Mouse (Mus musculus) gastrocnemius, adult 2 months (tissue): ENCODE measurements around the gene Carm1. TPM values are rescaled to one million over a fixed set of nuclear protein-coding genes. Genes with fewer than 3 reads are reported as not detected.

ENCODE experiments used
- DNase-seq: peaks from one replicate; pipeline ENCODE4 v3.0.0; 2022
- H3K27ac ChIP-seq: fragments of 200-600 bp; 2 replicates; pipeline ENCODE4 v1.8.1; 2022; ENCODE audit warnings: mild to moderate bottlenecking
- H3K4me3 ChIP-seq: fragments of 200-600 bp; 2 replicates; pipeline ENCODE4 v1.8.1; 2022; ENCODE audit warnings: mild to moderate bottlenecking, moderate library complexity
- CTCF ChIP-seq: fragments of 200-600 bp; IDR thresholded peaks from 2 replicates; pipeline ENCODE4 v1.8.1; 2022; ENCODE audit warnings: antibody characterized with exemption, mild to moderate bottlenecking, moderate library complexity
- intact Hi-C: fragments of 180-260 bp; cut with DNase I; formaldehyde crosslinking; loops from one replicate; pipeline ENCODE4 v1.15.1; 2025
- microRNA-seq: library from miRNA; unstranded; fragments of <30 nt; microRNA quantifications from one replicate; pipeline ENCODE4 v1.2.0, GENCODE M21; 2021
- total RNA-seq, 2 experiments: library from RNA; stranded (reverse); gene quantifications; 2 replicates each; pipeline ENCODE4 v1.2.3; 2021

Carm1 gene
- total RNA-seq, 2 experiments from 2014 or later: 54.6 to 57.2 TPM

- no peak overlapping the region for H3K27ac ChIP-seq
- no peak for TF ChIP-seq CTCF
- no peak overlapping the region for H3K4me3 ChIP-seq
- intact Hi-C loops: no loop called here
- DNase-seq: no peak
These were observed 88.9 kb downstream of the Carm1 start for GRCm38 (mm10) chr9:21635639-21636038.

- no peak for TF ChIP-seq CTCF
- H3K4me3 ChIP-seq: no peak overlapping the region
- DNase-seq: no peak
- no peak overlapping the region for H3K27ac ChIP-seq
- intact Hi-C loops: no loop called here
These were observed 92.3 kb downstream of the Carm1 start for GRCm38 (mm10) chr9:21639031-21639430.

Small RNAs within 50 kb of the gene (microRNA-seq; reads per million reads assigned to microRNA genes)
- gene Mir1946b: not detected

Other genes starting within 250 kb of the Carm1 start
- gene Ap1m2, start 234.6 kb upstream of the Carm1 start, total RNA-seq: not detected
- 100 to 1,000 TPM; 168 to 178 TPM for gene Slc44a2, start 226.2 kb upstream of the Carm1 start, total RNA-seq
- 10 to 100 TPM; 21.2 to 25.2 TPM for gene Ilf3, start 179.0 kb upstream of the Carm1 start, total RNA-seq
- gene Qtrt1, start 135.1 kb upstream of the Carm1 start, total RNA-seq: 1 to 10 TPM; 7.0 to 8.4 TPM
- 10 to 100 TPM; 38.2 to 41.8 TPM for gene Dnm2, start 122.0 kb upstream of the Carm1 start, total RNA-seq
- gene Tmed1, start 36.6 kb upstream of the Carm1 start, total RNA-seq: 10 to 100 TPM; 28.9 to 35.8 TPM
- gene AB124611, start 20.7 kb upstream of the Carm1 start, total RNA-seq: 1 to 10 TPM in 1 of 2 experiments, under 1 TPM in 1; 0.74 to 1.3 TPM
- gene Timm29, start 45.8 kb downstream of the Carm1 start, total RNA-seq: 10 to 100 TPM; 44.1 to 48.3 TPM
- 1 to 10 TPM; 5.8 to 6.9 TPM for gene Yipf2, start 45.9 kb downstream of the Carm1 start, total RNA-seq
- 10 to 100 TPM; 39.0 to 40.7 TPM for gene Smarca4, start 69.3 kb downstream of the Carm1 start, total RNA-seq
- gene Ldlr, start 176.6 kb downstream of the Carm1 start, total RNA-seq: 1 to 10 TPM; 2.9 to 3.3 TPM
- gene Spc24, start 213.4 kb downstream of the Carm1 start, total RNA-seq: under 1 TPM; 0.50 to 0.89 TPM